Mouse (Mus musculus) forebrain, embryonic 10.5 days (tissue): ENCODE data around the gene Fxn. TPM values are rescaled to one million over a fixed set of nuclear protein-coding genes. Genes with fewer than 3 reads are reported as not detected.

ENCODE experiments used
- DNase-seq: peaks from one replicate; pipeline ENCODE4 v3.0.0-alpha.2; 2017; ENCODE audit warnings: low spot score; ENCODE audit errors: extremely low spot score
- H3K27ac ChIP-seq: fragments of 300-500 bp; sonication (generic); 2 replicates; pipeline ENCODE4 v1.5.1; 2016; ENCODE audit warnings: mild to moderate bottlenecking
- H3K27me3 ChIP-seq: fragments of 300-500 bp; sonication (generic); 2 replicates; pipeline ENCODE4 v1.6.1; 2016; ENCODE audit warnings: mild to moderate bottlenecking; ENCODE audit not compliant: poor library complexity, severe bottlenecking
- H3K36me3 ChIP-seq: fragments of 300-500 bp; sonication (generic); replicated peaks from 2 replicates; pipeline ENCODE4 v1.6.1; 2016; ENCODE audit warnings: mild to moderate bottlenecking, moderate library complexity
- H3K4me1 ChIP-seq: fragments of 300-500 bp; sonication (generic); 2 replicates; pipeline ENCODE4 v1.6.1; 2016
- H3K4me3 ChIP-seq: fragments of 300-500 bp; sonication (generic); 2 replicates; pipeline ENCODE4 v1.5.1; 2016; ENCODE audit warnings: mild to moderate bottlenecking, moderate library complexity
- H3K9me3 ChIP-seq: fragments of 300-500 bp; sonication (generic); 2 replicates; pipeline ENCODE4 v1.6.1; 2016; ENCODE audit warnings: mild to moderate bottlenecking, moderate library complexity
- WGBS: fragments of 180-500 bp; shearing (Covaris S2); methylation state at CpG from one replicate; pipeline ENCODE4 v1.1.7; 2016; 5-methylcytosine and 5-hydroxymethylcytosine counted together
- polyA plus RNA-seq: library from polyadenylated mRNA; unstranded; fragments of >200 nt; fragmentation: Nextera tagmentation; extraction: Ambion mirVana; gene quantifications from 2 replicates; pipeline ENCODE4 v1.2.1, GENCODE M21; 2016

Fxn gene
- 64.0 and 65.9 TPM in 2 replicates for polyA plus RNA-seq

DNA sequence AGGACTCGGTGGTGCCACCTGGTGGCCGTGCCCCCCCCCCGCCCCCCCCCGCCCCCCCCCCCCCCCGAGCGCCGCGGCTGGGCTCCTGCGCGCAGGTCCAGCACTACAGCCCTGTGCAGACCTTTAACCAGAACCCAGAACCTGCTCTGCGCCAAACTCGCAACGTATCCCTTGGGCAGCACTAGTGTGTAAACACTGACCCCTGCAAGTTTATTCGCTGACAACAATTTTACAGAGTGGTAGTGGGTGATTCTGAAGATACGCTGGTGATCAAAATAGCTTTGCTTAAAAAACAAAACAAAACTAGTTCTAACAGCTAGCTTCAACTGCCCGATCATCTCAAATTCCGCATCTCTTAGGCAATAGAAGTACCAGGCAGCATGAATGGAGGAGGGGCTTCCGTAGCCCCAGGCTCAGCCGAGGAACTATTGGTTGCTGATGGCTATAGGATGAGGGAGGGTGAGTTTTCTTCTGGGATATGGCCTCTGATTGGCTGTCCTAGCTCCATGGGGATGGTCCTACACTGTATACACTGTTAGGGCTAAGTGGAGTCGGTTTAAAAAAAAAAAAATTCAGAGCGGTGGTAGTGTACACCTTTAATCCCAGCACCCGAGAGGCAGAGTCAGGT, at the start of gene Fxn:
Gene Fxn, minus strand, starts transcription at position 5 of the 628 bp plus-strand sequence.
- Histone ChIP-seq H3K4me3 (peak within 1 kb of the TSS; percentile 72), H3K36me3 (peaks cover 24% of the 10 kb centered on the region), H3K4me1 (peaks cover 22% of the 10 kb centered on the region), H3K27ac (peak within 1 kb of the TSS; percentile 96), H3K27me3 (no peaks in the 10 kb centered on the region), H3K9me3 (no peaks in the 10 kb centered on the region)
- peak; percentile 83 for DNase-seq
- WGBS, result 1% methylated on average over 13 of the region's 22 CpGs

DNA sequence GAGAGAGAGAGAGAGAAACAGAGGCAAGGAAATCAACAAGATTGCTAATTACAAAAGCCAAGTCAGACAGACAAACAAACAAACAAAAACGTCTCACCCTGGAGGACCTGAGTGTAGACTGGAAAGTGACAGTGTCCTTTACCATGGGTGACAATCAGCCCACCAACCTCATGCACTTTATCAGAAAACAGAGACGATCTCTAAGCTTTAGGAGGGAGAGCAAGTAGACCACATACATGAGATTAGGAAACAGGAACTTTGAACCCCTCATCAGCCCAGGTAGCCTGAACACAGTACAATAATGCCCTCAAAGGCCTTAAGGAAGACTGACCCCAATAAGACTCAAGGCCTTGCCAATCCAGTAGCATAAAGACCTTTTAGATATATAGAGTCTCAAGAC, 47.5 kb upstream of the Fxn start:
- H3K27ac ChIP-seq, result no peak overlapping the region
- no peaks in the 10 kb centered on the region for H3K36me3 ChIP-seq
- H3K27me3 ChIP-seq, result no peaks in the 10 kb centered on the region
- 75% methylated on average over 2 of the region's 2 CpGs for whole genome bisulfite sequencing
- no peak overlapping the region for H3K4me3 ChIP-seq
- H3K4me1 ChIP-seq, result peaks cover 44% of the 10 kb centered on the region
- no peaks in the 10 kb centered on the region for H3K9me3 ChIP-seq
- DNase-seq, result no peak

GRCm38 (mm10) chr19:24326969-24327368, 46.6 kb upstream of the Fxn start:
- peak overlapping the region; percentile 62; the same call in 1 of the 2 replicates for H3K27ac ChIP-seq
- H3K27me3 ChIP-seq, result no peaks in the 10 kb centered on the region
- no peaks in the 10 kb centered on the region for H3K36me3 ChIP-seq
- H3K9me3 ChIP-seq, result no peaks in the 10 kb centered on the region
- 42% methylated on average over 1 of the region's 1 CpGs for WGBS
- H3K4me3 ChIP-seq, result no peak overlapping the region
- H3K4me1 ChIP-seq, result peaks cover 44% of the 10 kb centered on the region
- DNase-seq, result no peak

GRCm38 (mm10) chr19:24325692-24326091, 45.3 kb upstream of the Fxn start:
- 88% methylated on average over 6 of the region's 6 CpGs for WGBS
- Histone ChIP-seq H3K4me1 (peaks cover 44% of the 10 kb centered on the region), H3K36me3 (no peaks in the 10 kb centered on the region), H3K4me3 (no peak overlapping the region), H3K9me3 (no peaks in the 10 kb centered on the region), H3K27me3 (no peaks in the 10 kb centered on the region), H3K27ac (no peak overlapping the region)
- no peak for DNase-seq

GRCm38 (mm10) chr19:24323841-24324613, 43.6 kb upstream of the Fxn start:
- DNase-seq, result peak; percentile 21
- 42% methylated on average over 10 of the region's 10 CpGs for WGBS
- Histone ChIP-seq H3K36me3 (no peaks in the 10 kb centered on the region), H3K27me3 (no peaks in the 10 kb centered on the region), H3K27ac (peak overlapping the region; percentile 75), H3K9me3 (no peaks in the 10 kb centered on the region), H3K4me1 (peaks cover 44% of the 10 kb centered on the region), H3K4me3 (no peak overlapping the region)

- no peak overlapping the region for H3K4me3 ChIP-seq
- 92% methylated on average over 8 of the region's 8 CpGs for WGBS
- no peaks in the 10 kb centered on the region for H3K9me3 ChIP-seq
- H3K27ac ChIP-seq, result no peak overlapping the region
- no peak for DNase-seq
- no peaks in the 10 kb centered on the region for H3K27me3 ChIP-seq
- peaks cover 49% of the 10 kb centered on the region for H3K4me1 ChIP-seq
- no peaks in the 10 kb centered on the region for H3K36me3 ChIP-seq
These were observed 41.5 kb upstream of the Fxn start for GRCm38 (mm10) chr19:24321900-24322311.

DNA sequence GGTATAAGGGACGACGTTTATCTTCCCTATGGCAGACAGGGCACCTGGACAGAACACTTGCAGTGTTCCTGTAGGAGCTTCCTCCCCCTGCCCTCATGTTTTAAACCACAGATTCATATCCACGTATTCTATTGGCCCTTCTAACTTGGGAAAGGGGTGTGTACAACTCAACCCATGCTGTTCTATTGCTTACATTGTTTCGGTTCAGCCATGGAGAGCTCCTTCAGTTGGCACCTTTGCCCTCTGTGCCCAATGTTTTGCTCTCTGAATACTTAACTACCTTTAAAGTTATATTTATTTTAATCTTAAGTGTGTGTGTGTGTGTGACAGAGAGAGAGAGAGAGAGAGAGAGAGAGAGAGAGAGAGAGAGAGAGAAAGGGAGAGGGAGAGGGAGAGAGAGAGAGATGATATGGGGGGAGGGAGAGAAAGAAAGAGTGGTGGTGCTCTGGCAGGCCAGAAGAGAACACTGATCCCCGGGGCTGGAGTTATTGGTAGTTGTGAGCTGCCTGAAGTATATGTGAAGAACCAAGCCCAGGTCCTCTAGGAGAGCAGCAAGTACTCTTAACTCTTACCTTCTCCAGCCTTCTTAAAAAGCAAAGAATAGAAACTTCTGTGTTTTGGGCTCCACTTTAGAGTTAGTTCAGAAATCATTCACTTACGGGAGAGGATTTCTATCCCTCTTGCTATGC, 41.0 kb upstream of the Fxn start:
- Histone ChIP-seq H3K27ac (no peak overlapping the region), H3K4me1 (peaks cover 49% of the 10 kb centered on the region), H3K9me3 (no peaks in the 10 kb centered on the region), H3K36me3 (no peaks in the 10 kb centered on the region), H3K27me3 (no peaks in the 10 kb centered on the region), H3K4me3 (no peak overlapping the region)
- no peak for DNase-seq
- WGBS, result 90% methylated on average over 6 of the region's 6 CpGs

GRCm38 (mm10) chr19:24318172-24318571, 37.8 kb upstream of the Fxn start:
- no peak for DNase-seq
- no peak overlapping the region for H3K27ac ChIP-seq
- H3K4me3 ChIP-seq, result no peak overlapping the region
- peaks cover 36% of the 10 kb centered on the region for H3K4me1 ChIP-seq
- no peaks in the 10 kb centered on the region for H3K36me3 ChIP-seq
- H3K9me3 ChIP-seq, result no peaks in the 10 kb centered on the region
- WGBS, result 92% methylated on average over 10 of the region's 10 CpGs
- no peaks in the 10 kb centered on the region for H3K27me3 ChIP-seq

DNA sequence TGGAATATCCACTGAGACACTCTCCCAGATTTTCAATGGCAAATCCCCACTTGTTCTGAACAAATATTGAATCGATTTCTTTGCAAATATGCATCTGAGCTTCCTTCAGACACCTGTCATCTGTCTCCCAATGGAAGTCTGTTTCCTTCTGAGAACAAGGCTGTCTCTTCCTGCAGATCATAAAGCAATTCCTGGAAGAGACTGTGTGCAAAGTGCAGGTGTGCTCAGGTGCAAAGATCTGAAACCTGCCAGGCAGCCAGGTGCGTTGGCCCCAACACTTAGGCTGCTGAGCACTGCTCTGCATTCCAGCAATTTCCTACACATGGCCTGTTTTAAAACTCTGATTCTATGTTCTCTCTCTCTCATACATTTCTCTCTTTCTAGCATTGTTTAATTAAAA, 37.3 kb upstream of the Fxn start:
- DNase-seq, result no peak

DNA sequence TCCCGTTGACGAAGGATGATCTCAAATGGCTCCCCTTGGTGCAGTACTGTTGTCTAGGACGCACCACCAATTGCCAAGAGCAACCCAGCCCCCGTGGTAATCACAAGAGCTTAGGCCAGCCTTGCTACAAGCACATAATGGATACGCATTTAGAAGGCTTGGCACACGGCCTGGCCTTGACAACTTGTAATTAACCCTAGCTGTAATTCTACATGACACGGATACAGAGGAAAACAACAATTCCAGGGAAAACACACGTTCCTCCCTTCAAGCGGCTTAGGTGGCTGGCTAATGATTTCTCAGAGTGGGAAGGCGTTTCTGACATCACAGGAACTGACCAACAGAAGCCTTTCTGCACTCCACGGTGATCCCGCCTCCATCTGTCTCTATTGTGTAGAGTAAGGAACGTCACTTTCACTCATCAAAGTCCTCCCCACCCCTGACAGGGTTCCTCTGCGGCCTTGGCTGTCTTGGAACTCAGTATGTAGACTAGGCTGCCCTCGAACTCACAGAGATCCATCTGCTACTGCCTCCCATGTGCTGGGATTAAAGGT, 36.7 kb upstream of the Fxn start:
- no peak overlapping the region for H3K27ac ChIP-seq
- no peak overlapping the region for H3K4me3 ChIP-seq
- H3K36me3 ChIP-seq, result no peaks in the 10 kb centered on the region
- no peaks in the 10 kb centered on the region for H3K27me3 ChIP-seq
- DNase-seq, result peak; percentile 16
- WGBS, result 57% methylated on average over 15 of the region's 15 CpGs
- H3K4me1 ChIP-seq, result peaks cover 42% of the 10 kb centered on the region
- H3K9me3 ChIP-seq, result no peaks in the 10 kb centered on the region

More for the DNA sequence above, 37.3 kb upstream of the Fxn start:
- Histone ChIP-seq H3K4me1 (peaks cover 38% of the 10 kb centered on the region), H3K36me3 (no peaks in the 10 kb centered on the region), H3K4me3 (no peak overlapping the region), H3K9me3 (no peaks in the 10 kb centered on the region), H3K27ac (no peak overlapping the region), H3K27me3 (no peaks in the 10 kb centered on the region)
- 89% methylated on average over 2 of the region's 2 CpGs for WGBS

DNA sequence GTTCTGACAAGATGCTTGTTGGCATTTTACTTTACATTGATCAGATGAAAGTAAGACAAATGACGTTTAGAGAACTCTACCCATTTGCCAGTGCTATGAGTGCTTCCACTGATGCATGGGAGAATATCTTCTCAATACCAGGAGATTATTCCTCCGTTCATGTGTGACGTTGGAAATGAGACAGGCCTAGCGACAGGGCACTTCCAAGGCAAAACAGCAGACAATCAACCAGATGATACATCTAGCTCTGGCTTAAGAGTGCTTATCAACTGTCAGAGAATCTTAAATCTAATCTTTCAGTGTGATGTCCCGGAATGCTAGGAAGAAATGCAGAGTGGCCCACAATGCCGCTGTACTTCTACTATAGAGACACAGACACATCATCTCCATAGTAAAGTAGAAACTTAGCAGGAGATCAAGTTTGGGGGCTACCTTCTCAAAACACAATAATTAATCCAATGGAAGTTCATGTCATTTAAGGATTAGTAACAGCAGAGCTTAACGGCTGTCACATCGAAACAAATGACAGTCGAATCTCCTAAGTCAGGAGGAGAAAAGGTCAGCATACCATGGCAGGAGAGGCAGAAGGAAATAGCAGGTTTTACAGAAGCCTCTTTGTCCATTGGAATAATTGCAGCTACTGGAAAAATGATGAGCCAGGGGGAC, 35.8 kb upstream of the Fxn start:
- H3K27ac ChIP-seq, result no peak overlapping the region
- no peaks in the 10 kb centered on the region for H3K9me3 ChIP-seq
- H3K36me3 ChIP-seq, result no peaks in the 10 kb centered on the region
- no peak overlapping the region for H3K4me3 ChIP-seq
- peaks cover 47% of the 10 kb centered on the region for H3K4me1 ChIP-seq
- 0 out of 2 replicates have a peak, but pooled peaks cover 8% of the 10 kb centered on the region for H3K27me3 ChIP-seq
- 73% methylated on average over 9 of the region's 9 CpGs for WGBS
- DNase-seq, result no peak

GRCm38 (mm10) chr19:24315234-24315633, 34.8 kb upstream of the Fxn start:
- DNase-seq, result no peak
- Histone ChIP-seq H3K36me3 (no peaks in the 10 kb centered on the region), H3K27ac (no peak overlapping the region), H3K4me3 (no peak overlapping the region), H3K9me3 (no peaks in the 10 kb centered on the region), H3K27me3 (0 out of 2 replicates have a peak, but pooled peaks cover 13% of the 10 kb centered on the region), H3K4me1 (peaks cover 47% of the 10 kb centered on the region)
- 88% methylated on average over 4 of the region's 4 CpGs for WGBS
